ENCODE assay signal across 8 mouse cellular contexts in the genomic region with DNA sequence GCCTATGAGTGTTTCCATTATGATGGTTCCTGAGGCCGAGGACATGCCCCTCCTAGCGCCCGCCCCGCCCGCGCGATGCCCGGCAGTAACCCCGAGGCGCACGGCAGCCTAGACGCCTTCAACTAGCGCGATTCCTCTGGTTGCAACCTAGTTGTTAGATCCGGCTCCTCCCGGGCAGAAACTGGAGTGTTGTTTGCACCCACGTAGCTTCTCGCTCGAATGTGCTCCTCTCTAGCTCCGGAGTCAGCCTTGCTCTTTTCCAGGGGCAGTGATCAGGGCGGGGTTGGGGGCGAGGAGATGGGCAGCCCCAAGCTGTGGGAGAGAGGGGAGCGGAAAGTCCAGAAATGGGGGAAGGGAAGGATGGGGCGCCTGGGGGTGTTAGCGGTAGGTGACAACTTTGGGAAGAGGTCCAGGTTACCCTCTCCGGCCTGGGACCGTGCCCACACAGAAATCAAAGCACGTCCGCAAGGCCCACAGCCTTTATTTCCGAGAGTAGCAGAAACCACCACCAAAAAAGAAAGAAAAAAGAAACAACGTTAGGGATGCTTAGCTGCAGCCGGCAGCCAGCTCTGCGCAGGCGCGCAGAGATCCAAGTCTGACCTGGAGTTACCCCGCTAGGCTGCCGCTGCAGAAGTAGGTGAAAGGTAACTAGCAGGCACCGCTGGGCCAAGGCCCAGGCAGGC. TPM values are rescaled to one million over a fixed set of nuclear protein-coding genes. Genes with fewer than 3 reads are reported as not detected.
DNase-seq lines count a peak whose midpoint lies in the region; ATAC-seq lines count a peak whose summit lies in the region.

No protein-coding gene starts in this region.

- 0 out of 2 replicates have a peak overlapping the region, but pooled peaks have one; percentile 38 for H3K27ac ChIP-seq in intestine, embryonic 14.5 days (ENCODE audit: low read depth)

- H3K27me3 ChIP-seq in intestine, embryonic 14.5 days (replicated peaks; ENCODE audit: control insufficient read depth, insufficient read depth, low read length): no peaks in the 10 kb centered on the region

- peak overlapping the region; percentile 53 for H3K4me3 ChIP-seq in intestine, embryonic 14.5 days (ENCODE audit: low read depth, low read length)

- under 1% methylated on average over 38 of the region's 38 CpGs for WGBS in intestine, embryonic 14.5 days

- peak; percentile 87 for ATAC-seq in intestine, embryonic 14.5 days (replicated peaks; ENCODE audit: low FRiP score, low TSS enrichment, low read depth)
- ATAC-seq in megakaryocyte-erythroid progenitor cell, adult 5-6 weeks (replicated peaks; ENCODE audit: low FRiP score, low TSS enrichment, poor library complexity, severe bottlenecking): peak; percentile 85

- H3K4me1 ChIP-seq in intestine, embryonic 14.5 days (replicated peaks; ENCODE audit: control insufficient read depth, insufficient read depth, low read length): 0 out of 2 replicates have a peak, but pooled peaks cover 3% of the 10 kb centered on the region

- DNase-seq in T-cell, adult 2 months (ENCODE audit: low spot score): peak; percentile 80
- peak; percentile 78 for DNase-seq in embryo, embryonic 10 days (ENCODE audit: low spot score)
- DNase-seq in gastrocnemius, postnatal 36 days: peak; percentile 54 to 67
- DNase-seq in intestine, embryonic 14.5 days (ENCODE audit: low spot score): peak; percentile 84
- peak; percentile 74 to 77 for DNase-seq in left cerebral cortex, postnatal 25 days (ENCODE audit: low spot score in 2 of 2)
- peak; percentile 72 for DNase-seq in right cerebral cortex, postnatal 14 days
- peak; percentile 87 for DNase-seq in urinary bladder, postnatal 14 days (ENCODE audit: low spot score)

- H3K36me3 ChIP-seq in intestine, embryonic 14.5 days (ENCODE audit: control insufficient read depth, insufficient read depth, low read length): no peaks in the 10 kb centered on the region

- intact Hi-C loops in gastrocnemius, postnatal 36 days (cut with DNase I): loop anchor here (5.0 kb wide), 1 partner anchor 45 kb away; no protein-coding TSS in a partner anchor
- intact Hi-C loops in left cerebral cortex, postnatal 25 days (cut with DNase I): loop anchor here (2.0 to 5.0 kb wide), 2 partner anchors 21 to 100 kb away; no protein-coding TSS in a partner anchor

- peak overlapping the region; percentile 91 for H3K4me2 ChIP-seq in intestine, embryonic 14.5 days (ENCODE audit: low read length)

- H3K9ac ChIP-seq in intestine, embryonic 14.5 days (ENCODE audit: low read length): peak overlapping the region; percentile 45

- H3K9me3 ChIP-seq in intestine, embryonic 14.5 days (ENCODE audit: control insufficient read depth, low read length): no peaks in the 10 kb centered on the region

RNA-seq across cellular contexts. Expression of a gene that starts 58.1 kb away (rescaled TPM):
- total RNA-seq in gastrocnemius, postnatal 36 days (2021): 1 to 10 TPM; 6.3 to 7.2 TPM
- 4.4 and 5.1 TPM in 2 replicates for polyA plus RNA-seq in intestine, embryonic 14.5 days (2014; fragmentation: Nextera tagmentation; extraction: Ambion mirVana)
- 10 to 100 TPM; 15.2 to 17.4 TPM for total RNA-seq in left cerebral cortex, postnatal 25 days (2021)
- total RNA-seq in megakaryocyte-erythroid progenitor cell, adult 5-6 weeks (2014; fragmentation: Nextera tagmentation): 4.5 and 5.8 TPM in 2 replicates
- total RNA-seq in megakaryocyte-erythroid progenitor cell, adult 5-6 weeks (2017): 4.2 and 5.7 TPM in 2 replicates

Comparison
In these comparisons a context has a peak if more than half of its experiments do, and no peak if none do; other contexts are left out.
1. Peak in every context shown above with its lines: DNase-seq, ATAC-seq, H3K4me3 ChIP-seq and H3K27ac ChIP-seq.